Mouse (Mus musculus) stomach, adult 2 months (tissue): Measurements from ENCODE around the gene Olfr1324. TPM values are rescaled to one million over a fixed set of nuclear protein-coding genes. Genes with fewer than 3 reads are reported as not detected.

Source experiments
- polyA plus RNA-seq: library from polyadenylated mRNA; depleted of rRNA; stranded (reverse); fragments of >200 nt; gene quantifications from 2 replicates; pipeline ENCODE4 v1.2.3, GENCODE M21; 2012; rRNA removed

Olfr1324 gene
- not detected in 2 replicates for polyA plus RNA-seq

GRCm38 (mm10) chrX:50428398-50428797 lies at the start of gene Olfr1324:
TSS of gene Olfr1324 (minus strand) at chrX:50428498.

